Mouse (Mus musculus) CD8-positive naive resting alpha-beta T cell, adult 2 months (primary cell): Measurements from ENCODE around the gene Mettl8.

Experiments
- DNase-seq, 2 experiments: peaks; one replicate each; pipeline ENCODE4 v3.0.0; 2022; ENCODE audit warnings: low read depth in 2 of 2, low spot score in 2 of 2

Mettl8 gene

DNA sequence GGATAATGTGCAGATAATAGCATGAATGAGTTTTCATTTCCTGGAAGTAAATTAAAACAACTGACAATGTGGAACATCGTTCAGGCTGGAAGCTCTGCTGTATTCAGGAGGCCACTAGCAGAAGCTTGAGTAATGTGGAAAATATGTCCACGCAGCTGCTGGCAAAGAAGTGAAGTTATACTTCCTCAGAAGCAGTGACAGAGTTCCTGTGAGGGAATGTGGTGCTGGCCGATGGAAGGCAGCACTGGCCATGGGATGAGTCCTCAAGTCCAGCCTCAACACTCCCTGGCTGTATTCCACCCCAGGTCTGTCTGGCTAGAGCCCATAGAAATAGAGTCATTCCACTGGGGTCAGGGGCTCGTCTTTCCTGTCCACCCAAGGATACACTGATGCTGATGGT lies 65.2 kb downstream of the Mettl8 start:
- DNase-seq: no peak

DNA sequence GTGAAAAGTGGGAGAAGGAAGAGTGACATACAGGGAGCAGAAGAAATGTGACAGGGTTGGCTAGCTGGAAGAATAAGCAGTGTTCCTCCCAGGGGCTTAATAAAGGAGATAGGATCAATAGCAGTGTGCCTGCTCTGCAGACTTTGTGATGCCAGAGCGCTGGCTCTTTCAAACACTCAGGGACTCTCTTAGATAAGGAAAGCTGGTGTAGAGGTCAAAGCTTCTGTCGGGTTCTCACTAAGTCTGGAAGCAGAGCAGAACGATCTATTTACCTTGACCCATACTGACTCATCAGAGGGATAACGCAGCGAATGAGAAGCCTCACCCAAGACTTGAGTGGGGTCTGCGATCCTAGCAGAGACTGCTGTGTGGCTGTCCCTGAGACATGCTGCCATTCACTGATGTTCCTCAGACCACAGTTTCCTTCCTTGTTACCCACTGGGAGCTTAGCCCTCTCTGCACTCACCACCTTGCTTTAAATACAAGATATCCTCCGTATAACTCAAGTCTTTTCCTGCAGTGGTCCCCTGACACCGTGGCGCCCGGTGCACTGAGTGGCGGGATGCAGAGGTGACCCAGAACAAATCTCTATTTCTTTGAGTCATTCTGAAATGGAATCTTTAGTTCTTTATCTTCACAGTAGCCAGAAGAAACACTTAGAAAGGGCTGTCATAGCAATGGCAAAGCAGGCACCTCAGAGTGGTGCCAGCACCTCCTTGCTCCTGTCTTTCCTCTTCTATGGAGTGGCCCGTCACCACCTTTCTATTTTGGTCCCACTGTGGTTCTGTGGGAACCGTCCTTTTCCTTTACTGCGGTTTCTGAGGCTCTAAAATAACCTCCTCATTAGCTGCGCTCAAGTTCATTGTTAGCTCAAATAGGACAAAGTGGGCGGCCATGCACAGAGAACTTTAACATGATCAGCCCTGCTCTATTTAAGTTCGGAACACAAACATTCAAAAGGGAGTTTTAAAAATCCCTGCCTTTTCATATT lies 65.9 kb downstream of the Mettl8 start:
- DNase-seq: no peak

DNA sequence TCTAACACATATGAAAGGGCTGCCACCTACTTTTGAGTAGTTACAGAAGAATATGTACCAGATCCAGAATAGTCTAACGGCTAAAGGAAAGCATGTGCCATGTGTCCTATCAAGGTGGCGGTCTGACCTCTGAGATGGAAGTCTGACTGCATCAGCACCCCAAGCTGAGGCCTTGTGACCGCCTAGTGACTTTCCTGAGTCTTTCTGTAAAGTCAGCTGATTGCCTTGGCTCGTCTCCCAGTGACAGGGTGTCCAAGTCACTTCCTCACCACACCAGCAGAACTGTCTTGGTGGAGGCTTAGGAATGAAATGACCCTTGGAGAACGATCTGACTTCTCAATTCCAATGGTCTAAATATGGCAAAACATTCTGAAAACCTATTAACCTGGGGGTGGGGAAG lies 77.1 kb downstream of the Mettl8 start:
- DNase-seq: no peak

DNA sequence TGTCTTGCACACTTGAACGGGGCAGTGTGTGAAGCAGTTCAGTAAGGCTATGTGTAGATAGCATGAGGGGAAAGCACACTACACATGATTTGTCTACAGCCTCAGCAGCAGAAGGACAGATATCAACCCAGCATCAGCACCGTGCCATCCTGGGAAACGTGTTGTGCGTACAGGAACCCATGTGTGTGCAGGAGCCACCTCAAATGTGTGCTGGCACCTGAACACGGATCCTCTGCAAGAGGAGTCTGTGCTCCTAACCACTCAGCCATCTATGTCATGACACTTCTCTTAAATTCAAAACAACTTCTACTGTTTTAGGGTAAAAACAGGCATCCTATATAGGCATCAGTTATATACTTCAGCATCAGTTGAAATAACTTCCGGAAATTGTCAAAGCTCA lies 80.6 kb downstream of the Mettl8 start:
- DNase-seq: no peak

DNA sequence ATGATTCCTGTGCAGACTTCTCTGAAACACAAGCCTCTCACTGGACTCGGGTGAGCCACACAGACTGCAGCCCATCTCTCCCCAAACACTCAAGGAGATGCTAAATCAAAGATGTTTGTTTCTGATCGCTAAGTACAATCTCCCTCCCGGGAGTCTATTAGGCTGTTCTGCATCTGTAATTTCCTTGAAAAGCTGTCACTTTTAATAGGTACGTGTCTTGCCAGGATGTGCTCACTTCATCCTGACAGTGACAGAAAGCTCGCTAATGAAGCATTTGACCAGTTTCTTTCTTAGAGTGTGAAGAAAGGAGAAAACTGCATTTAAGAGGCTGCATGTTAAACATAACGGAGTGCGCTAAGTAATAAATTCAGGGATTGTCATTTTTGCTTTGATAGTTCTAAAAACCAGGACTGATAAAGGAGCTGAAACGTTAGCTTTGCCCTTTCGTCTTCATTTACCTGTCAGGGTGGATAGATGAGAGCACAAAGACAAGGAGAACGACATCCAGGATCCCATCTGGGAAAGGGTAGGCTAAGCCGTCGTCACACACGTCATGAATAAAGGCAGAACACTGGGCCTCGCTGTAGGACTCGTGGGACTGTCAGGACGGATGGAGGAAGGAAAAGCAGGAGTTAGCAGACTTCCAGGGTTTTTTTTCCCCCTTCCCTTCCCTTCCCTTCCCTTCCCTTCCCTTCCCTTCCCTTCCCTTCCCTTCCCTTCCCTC lies 82.4 kb downstream of the Mettl8 start:
- no peak for DNase-seq

DNA sequence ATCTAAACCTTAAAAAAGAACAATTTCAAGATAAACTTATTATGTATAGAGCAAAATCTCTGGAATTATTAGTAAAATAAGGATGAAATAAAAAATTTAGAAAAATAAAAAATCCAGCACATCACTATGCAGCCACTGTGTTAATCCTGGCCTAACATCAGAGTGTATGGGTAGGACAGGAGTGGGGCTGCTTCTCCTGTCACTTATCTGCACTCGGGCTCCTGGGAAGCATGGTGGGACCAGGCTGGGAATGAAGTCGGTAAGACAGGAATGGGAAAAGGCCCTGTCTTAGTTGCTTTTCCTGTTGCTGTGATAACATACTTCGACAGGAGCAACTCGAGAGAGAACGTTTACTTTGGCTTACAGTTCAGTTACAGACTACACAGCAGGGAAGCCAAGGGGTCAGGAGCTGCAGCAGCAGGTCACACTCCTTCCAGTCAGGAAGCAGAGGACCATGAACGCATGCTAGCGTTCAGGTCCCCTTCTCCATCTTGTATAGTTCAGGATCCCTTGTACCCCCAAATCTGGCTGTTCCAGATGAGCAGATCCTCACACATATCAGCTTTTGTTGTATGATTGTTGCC lies 85.1 kb downstream of the Mettl8 start:
- no peak for DNase-seq

DNA sequence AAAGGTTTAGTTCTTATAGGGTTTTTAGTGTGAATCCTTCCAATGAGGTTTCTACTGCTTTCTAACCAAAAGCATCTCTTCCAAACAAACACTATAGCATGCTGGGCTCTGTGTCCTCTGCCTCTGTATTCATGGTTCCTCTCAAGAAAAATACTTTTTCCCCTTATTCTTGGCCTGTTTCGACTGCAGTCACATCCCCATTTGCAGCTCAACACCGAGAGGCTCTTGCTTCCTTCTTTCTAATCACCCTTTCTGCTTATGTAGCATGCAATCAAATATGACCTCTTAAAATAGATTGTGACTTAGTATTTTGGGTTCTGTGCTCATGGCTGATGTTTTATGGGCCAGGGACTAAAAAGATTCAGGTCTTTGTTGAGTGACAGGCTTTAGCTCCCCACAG lies 87.1 kb downstream of the Mettl8 start:
- no peak for DNase-seq

DNA sequence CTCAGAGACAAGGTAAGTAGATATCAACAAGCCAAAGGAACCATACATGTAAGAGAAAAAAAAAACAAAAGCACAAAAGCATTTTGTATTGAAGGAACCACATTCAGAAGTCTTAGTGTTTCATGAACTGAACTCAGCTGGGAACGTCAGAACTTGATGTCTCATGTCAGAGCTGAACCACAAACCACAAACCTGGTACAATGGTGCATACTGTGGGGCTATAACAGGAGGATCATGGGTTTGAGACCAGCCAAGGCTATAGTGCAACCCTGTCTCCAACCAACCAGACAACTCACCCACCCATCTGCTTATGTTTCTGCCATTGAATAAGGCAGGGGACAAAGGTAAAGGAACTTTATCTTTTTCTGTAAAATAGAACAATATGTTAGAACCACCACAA lies 88.2 kb downstream of the Mettl8 start:
- peak in 1 of 2 experiments; percentile 19 for DNase-seq

DNA sequence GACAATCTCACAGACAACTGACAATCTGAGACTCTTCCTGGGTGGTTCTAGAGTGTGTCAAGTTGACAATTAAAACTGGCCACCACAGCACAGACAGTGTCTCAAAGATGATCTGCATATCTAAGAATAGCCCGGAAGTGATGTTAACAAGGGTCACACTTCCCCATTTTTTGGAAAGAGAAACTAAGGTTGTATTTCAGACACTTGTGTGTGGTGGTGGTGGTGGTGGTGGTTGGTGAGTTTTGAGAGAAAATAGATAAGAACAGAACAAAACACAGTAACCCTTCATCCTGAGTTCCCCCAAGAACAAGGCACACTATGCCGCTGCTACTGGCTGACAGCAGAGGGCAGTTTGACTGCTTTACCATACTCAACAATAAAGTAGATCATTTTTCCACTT lies 90.6 kb downstream of the Mettl8 start:
- DNase-seq: no peak

DNA sequence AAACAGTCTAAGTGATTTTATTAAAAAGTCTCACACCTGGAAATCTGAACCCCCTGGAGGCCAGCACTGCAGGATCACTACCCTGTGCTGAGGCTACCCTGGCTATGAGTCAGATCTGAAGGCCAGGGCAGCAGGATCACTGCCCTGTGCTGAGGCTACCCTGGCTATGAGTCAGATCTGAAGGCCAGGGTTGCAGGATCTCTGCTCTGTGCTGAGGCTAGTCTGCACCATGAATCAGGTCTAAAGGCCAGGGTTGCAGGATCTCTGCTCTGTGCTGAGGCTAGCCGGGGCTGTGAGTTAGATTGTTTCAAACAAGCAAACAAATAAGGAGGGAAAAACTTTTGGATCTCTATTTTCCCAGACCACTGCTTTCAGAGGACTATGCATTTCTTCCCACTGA lies 92.5 kb downstream of the Mettl8 start:
- no peak for DNase-seq

DNA sequence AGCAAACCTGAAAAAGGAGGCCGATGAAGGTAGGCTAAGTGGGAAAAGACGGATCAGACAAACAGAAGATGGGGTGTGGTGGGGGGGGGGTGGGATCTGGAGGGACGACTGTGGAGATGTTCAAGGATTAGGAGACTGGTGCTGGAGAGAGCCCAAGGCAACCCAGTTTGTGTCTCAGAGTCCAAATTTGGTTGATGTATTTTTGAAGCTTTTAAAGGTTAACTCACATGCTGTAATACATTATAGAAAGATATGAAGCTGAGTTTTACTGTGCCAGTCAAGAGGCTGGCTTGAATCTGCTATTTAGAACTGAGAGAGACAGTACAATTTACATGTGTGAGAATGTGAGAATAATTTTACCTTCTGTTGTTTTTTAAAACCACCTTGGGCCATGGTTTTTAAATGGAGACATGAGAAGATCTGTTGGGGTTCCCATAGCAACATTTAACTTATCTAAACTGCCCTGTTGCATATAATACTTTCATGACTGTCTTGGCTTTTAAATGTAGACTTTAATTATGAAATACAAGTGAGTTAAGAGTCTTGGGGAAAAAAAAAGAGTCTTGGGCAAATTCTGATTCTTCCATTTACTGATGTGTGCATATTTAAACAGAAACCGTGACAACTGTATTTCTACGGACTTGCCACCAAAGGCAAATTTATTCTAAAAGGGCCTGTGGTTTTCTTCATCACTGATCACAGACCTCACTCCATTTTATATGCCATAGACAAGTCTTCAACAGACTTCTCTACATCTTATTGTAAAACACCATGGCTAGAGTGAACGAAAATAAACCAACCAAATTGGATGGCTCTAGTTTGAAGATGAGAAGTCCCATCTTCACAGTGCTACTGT lies 94.1 kb downstream of the Mettl8 start:
- no peak for DNase-seq

DNA sequence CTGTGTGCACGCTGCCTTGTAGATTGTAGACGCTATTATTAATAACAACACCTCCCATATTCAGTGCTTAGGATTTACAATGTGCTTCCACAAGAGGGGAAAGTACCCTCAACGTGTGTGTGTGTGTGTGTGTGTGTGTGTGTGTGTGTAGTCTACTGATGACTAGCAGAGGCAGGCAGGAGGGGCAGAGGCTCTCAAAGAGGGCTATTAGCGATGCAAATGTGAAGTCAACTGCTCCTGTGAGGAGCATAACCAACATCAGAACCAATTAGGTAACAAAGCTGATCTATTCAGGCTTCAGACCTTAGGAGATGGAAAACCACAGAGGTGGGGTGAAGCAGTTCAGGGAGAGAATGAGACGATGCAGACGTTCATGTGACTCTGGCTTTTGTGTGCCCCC lies 95.3 kb downstream of the Mettl8 start:
- DNase-seq: no peak

DNA sequence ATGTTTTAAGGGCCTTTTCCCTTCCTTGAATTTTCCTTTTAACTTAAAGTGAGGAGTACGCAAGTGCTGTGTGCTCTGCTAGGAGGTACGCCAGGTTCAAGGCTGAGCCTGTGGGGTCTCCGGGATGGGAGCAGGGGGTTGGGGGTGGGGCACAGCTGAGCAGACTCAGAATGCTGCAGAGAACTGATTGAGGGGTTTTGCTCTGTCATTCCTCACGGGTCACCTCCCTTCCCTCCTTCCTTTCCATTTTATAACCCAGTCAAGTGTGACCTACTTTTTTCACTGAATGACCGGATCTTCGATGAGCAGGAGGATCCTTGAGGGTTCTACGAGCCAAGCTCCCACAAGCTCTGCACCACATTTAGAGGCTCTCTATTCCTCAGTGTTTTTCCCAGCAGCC lies 96.0 kb downstream of the Mettl8 start:
- no peak for DNase-seq

DNA sequence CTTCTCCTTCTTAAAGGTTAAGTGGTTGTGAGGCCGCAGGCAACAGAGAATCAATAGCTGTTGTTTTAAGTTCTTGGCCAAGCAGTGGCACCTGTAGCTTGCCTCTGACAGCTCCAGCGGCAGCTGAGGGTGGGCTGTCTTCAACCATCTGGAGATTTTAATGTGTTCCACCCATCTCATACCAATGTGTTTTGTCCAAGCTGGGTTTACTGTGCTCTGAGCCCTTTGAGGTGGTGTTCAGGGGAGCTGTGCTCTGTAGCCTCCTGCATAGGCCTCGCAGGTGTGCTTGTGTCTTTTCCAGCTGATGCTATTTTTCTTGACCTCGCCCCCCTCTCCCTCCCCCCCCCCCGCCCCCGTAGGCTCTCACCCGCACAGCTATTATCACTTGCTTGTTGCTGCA lies 96.8 kb downstream of the Mettl8 start:
- no peak for DNase-seq

DNA sequence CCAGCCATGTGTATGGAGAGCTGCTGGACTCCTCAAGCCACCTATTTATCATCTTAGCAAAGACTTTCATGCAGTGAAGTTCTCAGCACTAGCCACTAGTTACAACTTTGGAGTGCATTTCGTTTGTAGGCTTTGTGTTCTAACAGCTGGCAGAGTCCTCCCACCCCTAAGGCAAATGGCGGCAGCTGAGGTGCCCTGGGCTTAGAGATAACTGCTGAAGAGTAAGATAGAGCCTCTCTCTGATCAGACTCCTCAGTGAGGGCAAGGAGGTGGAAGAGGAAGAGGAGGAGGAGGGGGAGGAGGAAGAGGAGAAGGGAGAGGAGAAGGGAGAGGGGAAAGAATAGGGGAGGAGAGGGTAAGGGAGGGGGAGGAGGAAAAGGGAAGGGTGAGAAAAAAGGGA lies 101.8 kb downstream of the Mettl8 start:
- no peak for DNase-seq

DNA sequence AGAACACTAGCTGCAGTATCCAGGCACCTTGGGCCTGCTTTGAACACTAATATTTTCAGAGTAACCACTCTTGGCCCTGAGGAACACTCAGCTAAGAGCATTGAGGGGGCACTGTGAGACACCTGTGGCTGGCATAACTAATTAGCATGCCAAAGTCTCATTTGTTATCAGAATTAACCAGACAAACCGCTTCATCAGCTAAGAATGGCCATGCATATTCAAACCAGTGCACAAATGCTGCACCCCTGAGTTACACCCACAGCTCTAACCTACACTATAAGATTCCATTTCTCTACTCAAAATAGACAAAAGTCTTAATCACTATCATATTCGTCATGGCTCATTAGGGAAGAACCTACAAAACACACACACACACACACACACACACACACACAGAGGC lies 103.4 kb downstream of the Mettl8 start:
- no peak for DNase-seq

DNA sequence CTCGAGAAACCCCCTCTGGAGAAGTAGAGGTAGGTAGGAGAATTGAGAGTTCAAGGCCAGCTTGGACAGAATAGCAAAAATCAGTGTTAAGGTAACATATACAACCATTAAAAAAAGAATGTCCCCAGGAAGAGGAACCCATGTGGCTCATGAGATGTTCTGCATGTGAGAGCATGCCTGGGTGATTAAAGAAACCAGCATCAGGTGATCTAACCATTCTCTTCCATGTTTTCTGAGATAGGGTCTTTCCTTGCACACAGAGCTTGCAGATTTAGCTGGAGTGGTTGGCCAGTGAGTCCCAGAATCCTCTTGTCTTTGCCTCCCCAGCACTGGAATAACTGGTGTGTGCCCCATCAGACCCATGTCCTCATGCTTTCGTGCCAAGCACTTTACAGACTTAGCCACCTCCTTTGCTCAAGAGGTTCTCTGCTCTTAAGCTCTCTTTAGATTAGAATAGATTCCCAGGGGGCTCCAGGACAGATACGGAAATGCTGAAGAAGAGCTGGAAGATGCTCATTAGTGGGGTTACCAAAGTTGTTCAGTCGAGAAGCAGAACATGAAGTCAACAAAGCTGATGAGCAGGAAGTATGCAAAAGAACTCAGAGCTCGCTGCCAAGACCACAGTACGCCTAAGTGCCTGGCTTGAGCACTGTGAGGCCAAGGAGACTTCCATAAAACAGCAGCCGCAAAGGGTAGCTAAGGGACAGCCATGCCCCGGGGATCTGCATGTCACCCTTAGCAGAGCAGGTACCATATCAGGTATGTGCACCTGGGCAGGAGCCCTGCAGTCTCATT lies 110.7 kb downstream of the Mettl8 start:
- no peak for DNase-seq

DNA sequence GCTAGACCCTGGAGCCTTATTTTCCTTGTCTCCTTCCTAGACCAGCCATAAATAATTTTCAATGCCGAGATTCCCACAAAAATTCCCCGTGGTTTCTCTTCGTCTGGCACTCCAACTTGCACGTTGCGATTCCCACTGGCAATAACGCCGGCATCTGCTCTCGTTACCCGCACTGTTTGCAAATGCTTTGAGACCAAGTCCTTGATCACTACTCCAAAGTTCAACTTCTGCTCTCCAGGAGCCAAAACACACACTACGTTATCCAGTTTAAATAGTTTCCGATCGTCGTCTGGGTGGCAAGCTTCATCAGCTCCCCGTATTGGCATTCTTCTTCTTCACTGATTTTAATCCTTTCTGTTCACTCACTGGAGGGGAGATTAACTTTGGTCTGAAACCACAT lies 114.6 kb downstream of the Mettl8 start:
- DNase-seq: no peak

DNA sequence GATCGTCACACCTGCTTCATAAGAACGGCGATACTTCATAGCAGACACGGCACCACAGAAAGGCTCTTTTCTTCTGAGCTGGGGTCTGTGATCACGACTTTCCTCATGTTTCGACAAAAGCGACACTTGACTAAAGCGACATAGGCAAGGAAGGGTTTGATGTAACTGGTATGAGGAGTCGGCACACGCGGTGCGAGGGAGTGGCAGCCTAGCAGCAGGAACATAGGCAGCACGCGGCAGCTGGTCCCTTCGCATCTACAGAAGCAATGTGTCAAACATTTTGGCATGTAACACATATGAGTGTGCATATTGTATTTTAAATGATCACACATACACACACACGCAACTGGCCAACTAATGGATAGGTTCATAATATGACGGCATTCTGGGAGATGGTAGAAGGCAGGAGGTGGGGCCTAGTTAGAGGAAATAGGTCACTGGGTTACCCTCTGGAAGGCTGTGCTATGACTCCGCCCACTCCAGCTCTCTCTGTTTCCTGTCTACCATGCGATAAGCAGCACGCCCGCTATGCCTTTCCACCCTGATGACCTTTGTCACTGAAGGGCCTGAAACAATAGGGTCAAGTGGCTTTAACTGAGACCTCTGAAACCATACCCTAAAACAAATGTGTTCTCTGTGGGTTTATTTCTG lies 116.4 kb downstream of the Mettl8 start:
- no peak for DNase-seq

DNA sequence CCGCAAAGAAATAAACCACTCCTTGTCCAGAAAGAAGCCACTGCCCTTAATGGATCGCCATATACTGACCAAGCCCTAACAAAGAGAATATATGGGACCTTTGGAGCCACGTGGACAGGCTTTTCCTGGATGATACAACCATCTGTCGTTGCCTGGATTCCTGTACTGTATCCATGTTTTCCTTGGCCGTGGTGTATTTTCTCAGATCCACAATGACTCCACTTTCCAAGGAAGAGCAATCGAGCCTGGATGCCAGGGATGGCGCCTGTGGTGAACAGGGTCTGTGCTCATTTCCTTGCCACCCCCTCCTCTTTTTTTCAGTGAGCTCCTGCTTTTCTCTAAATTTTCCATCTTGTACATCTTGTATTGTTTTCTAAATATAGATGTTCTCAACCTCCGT lies 120.6 kb downstream of the Mettl8 start:
- DNase-seq: no peak
